Mouse (Mus musculus) urinary bladder, adult 18-20 months (tissue): ENCODE data around the gene Kcnh1.

ENCODE experiments used
- DNase-seq, 2 experiments: peaks; one replicate each; pipeline ENCODE4 v3.0.0; 2022; ENCODE audit warnings: low spot score in 2 of 2, mixed read lengths in 2 of 2

Kcnh1 gene

GRCm38 (mm10) chr1:192457037-192457436 is 266.5 kb downstream of the Kcnh1 start:
- no peak for DNase-seq

GRCm38 (mm10) chr1:192457526-192458206 is 267.1 kb downstream of the Kcnh1 start:
- no peak for DNase-seq

GRCm38 (mm10) chr1:192463732-192464131 is 273.2 kb downstream of the Kcnh1 start:
- no peak for DNase-seq

- DNase-seq: no peak
Observed at GRCm38 (mm10) chr1:192472366-192472765, 281.8 kb downstream of the Kcnh1 start.

- no peak for DNase-seq
Observed at GRCm38 (mm10) chr1:192473134-192473533, 282.6 kb downstream of the Kcnh1 start.

GRCm38 (mm10) chr1:192476704-192477103 is 286.1 kb downstream of the Kcnh1 start:
- no peak for DNase-seq

- DNase-seq: no peak
Observed at GRCm38 (mm10) chr1:192477556-192477955, 287.0 kb downstream of the Kcnh1 start.

GRCm38 (mm10) chr1:192478176-192478575 is 287.6 kb downstream of the Kcnh1 start:
- DNase-seq: no peak

- no peak for DNase-seq
Observed at GRCm38 (mm10) chr1:192480072-192480784, 289.7 kb downstream of the Kcnh1 start.

GRCm38 (mm10) chr1:192481446-192481845 is 290.9 kb downstream of the Kcnh1 start:
- DNase-seq: no peak

- no peak for DNase-seq
Observed at GRCm38 (mm10) chr1:192485030-192485429, 294.5 kb downstream of the Kcnh1 start.

- DNase-seq: no peak
Observed at GRCm38 (mm10) chr1:192487571-192487970, 297.0 kb downstream of the Kcnh1 start.

GRCm38 (mm10) chr1:192489908-192490825 is 299.6 kb downstream of the Kcnh1 start:
- no peak for DNase-seq

- DNase-seq: no peak
Observed at GRCm38 (mm10) chr1:192497505-192497904, 306.9 kb downstream of the Kcnh1 start.

- no peak for DNase-seq
Observed at GRCm38 (mm10) chr1:192502016-192502415, 311.4 kb downstream of the Kcnh1 start.

GRCm38 (mm10) chr1:192502835-192503234 is 312.3 kb downstream of the Kcnh1 start:
- DNase-seq: no peak

GRCm38 (mm10) chr1:192503651-192504050 is 313.1 kb downstream of the Kcnh1 start:
- no peak for DNase-seq

- DNase-seq: no peak
Observed at GRCm38 (mm10) chr1:192512821-192513220, 322.2 kb downstream of the Kcnh1 start.

- DNase-seq: no peak
Observed at GRCm38 (mm10) chr1:192515373-192515772, 324.8 kb downstream of the Kcnh1 start.

- DNase-seq: no peak
Observed at GRCm38 (mm10) chr1:192519713-192520112, 329.1 kb downstream of the Kcnh1 start.

GRCm38 (mm10) chr1:192520836-192521435 is 330.4 kb downstream of the Kcnh1 start:
- DNase-seq: no peak
